Mouse (Mus musculus) heart, adult 2 months (tissue): ENCODE data around the gene Pbld1.

ENCODE experiments used
- CTCF ChIP-seq: fragments of 200-600 bp; IDR thresholded peaks from 2 replicates; pipeline ENCODE4 v1.8.1; 2022; ENCODE audit warnings: antibody characterized with exemption, mild to moderate bottlenecking, moderate library complexity
- EP300 ChIP-seq: fragments of 200-500 bp; IDR thresholded peaks from 2 replicates; pipeline ENCODE4 v1.6.1; 2011; ENCODE audit warnings: low read depth, low read length, control low read depth; ENCODE audit not compliant: insufficient read depth
- POLR2A ChIP-seq: fragments of 200-500 bp; IDR thresholded peaks from 2 replicates; pipeline ENCODE4 v1.6.1; 2011; ENCODE audit warnings: mild to moderate bottlenecking, low read depth, low read length, control low read depth; ENCODE audit not compliant: insufficient read depth

GRCm38 (mm10) chr10:63011556-63011955 is 48.4 kb upstream of the Pbld1 start:
- TF ChIP-seq CTCF: no peak
- no peak for TF ChIP-seq POLR2A
- TF ChIP-seq EP300: no peak
